Mouse (Mus musculus): Measurements from ENCODE around the gene Mrpl54.

GRCm38 (mm10) chr10:81216260-81216659 lies 50.5 kb downstream of the Mrpl54 start:
- TF ChIP-seq POLR2A (IDR thresholded peaks at IDR 0.05; ENCODE audit: insufficient read depth, low read depth, low read length) = no peak
- no peak for TF ChIP-seq CTCF (IDR thresholded peaks at IDR 0.05; ENCODE audit: insufficient read depth, low read depth, low read length)

All from olfactory bulb, adult 2 months (tissue).